Mouse (Mus musculus): Measurements from ENCODE around the gene Cdkn2b. TPM values are rescaled to one million over a fixed set of nuclear protein-coding genes. Genes with fewer than 3 reads are reported as not detected.

Cdkn2b gene
- polyA plus RNA-seq, 1 experiment from 2014 or later, result 1.7 TPM

DNA sequence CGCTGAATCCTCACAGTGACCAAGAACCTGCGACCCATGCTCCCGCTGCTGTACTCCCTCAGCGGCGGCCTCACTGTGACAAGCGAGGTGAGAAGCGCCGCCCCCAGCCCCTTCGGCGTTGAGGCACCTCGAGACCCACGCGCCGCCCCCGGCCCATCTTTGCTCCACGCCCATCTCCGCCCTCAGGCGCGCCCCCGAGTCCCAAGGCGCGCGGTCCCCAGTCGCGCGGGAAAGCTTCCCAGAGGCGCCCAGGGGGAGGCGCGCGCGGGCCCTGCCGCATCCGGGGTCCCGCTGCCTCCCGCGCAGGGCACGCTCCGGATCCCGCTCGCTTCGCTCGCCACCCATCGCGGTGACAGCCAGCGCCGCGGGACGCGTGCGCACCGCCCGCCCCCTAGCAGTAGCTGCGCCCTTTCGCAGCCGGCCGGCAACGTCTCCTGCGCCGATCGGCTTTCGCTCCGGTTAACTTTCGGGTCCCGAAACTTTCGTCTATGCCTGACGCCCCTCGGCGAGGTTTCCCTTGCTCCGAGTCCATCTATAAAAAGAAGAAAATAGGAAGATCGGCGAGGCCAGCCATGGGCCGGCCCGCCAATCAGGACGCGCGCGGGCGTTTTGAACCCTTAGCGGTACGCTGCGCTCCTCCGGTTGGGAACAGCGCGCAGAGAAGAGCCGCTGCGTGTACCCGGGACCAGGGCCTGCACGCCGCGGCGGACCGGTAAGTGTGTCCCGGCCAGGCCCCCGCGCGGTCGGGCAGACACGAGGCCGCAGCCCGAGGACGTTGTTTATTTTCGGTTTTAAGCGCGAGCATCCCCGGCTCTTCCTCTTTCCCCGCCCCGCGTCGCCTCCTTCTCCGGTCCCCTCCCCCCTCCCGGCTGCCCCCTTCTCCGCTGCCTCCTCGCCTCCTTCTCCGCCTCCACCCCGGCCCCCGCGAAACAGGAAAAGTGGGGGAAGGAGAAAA lies 16.1 kb downstream of the Cdkn2b start, which contains the start of gene Cdkn2a:
Gene Cdkn2a (minus strand): TSS at position 168 of the 955 bp plus-strand sequence.
- WGBS, result under 1% methylated on average over 102 of the region's 117 CpGs
- no peak within 1 kb of the TSS for H3K27ac ChIP-seq (ENCODE audit: low read depth, low read length)
- ATAC-seq, result peak; percentile 89
- peaks cover 14% of the 10 kb centered on the region for H3K4me1 ChIP-seq (ENCODE audit: control insufficient read depth, insufficient read depth, low read depth, low read length)
- peaks cover 78% of the 10 kb centered on the region for H3K27me3 ChIP-seq (replicated peaks; ENCODE audit: control insufficient read depth, insufficient read depth, low read length)
- H3K4me2 ChIP-seq (ENCODE audit: low read length), result peak within 1 kb of the TSS; percentile 98
- peak within 1 kb of the TSS; percentile 55 for H3K9ac ChIP-seq (ENCODE audit: low read depth, low read length)
- H3K36me3 ChIP-seq (ENCODE audit: control insufficient read depth, insufficient read depth, low read length), result no peaks in the 10 kb centered on the region
- H3K9me3 ChIP-seq (ENCODE audit: control insufficient read depth, low read length), result no peaks in the 10 kb centered on the region
- peak within 1 kb of the TSS; percentile 60 for H3K4me3 ChIP-seq (ENCODE audit: low read length)

DNA sequence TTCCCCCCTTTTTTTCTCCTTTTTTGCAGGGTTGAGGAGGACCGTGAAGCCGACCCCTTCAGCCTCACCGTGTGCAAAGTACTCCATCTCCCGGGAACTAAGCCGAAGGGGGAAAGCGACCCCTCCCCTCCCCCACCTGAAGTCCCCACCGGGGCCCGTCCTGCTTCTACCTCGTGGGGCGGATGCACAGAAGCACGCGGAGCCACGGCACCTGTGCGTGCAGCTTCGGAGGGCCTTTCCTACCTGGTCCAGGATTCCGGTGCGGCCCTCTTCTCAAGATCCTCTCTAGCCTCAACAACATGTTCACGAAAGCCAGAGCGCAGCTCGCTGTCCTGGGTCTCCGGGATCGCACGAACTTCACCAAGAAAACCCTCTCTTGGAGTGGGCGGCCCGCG lies 16.8 kb downstream of the Cdkn2b start:
- Histone ChIP-seq H3K4me1 (ENCODE audit: control insufficient read depth, insufficient read depth, low read depth, low read length) (peaks cover 14% of the 10 kb centered on the region), H3K4me3 (ENCODE audit: low read length) (peak overlapping the region; percentile 60), H3K4me2 (ENCODE audit: low read length) (peak overlapping the region; percentile 98), H3K27ac (ENCODE audit: low read depth, low read length) (no peak overlapping the region), H3K9me3 (ENCODE audit: control insufficient read depth, low read length) (no peaks in the 10 kb centered on the region), H3K27me3 (replicated peaks; ENCODE audit: control insufficient read depth, insufficient read depth, low read length) (peaks cover 80% of the 10 kb centered on the region), H3K36me3 (ENCODE audit: control insufficient read depth, insufficient read depth, low read length) (no peaks in the 10 kb centered on the region), H3K9ac (ENCODE audit: low read depth, low read length) (no peak overlapping the region; the same call in 1 of the 2 replicates)
- WGBS, result 1% methylated on average over 24 of the region's 26 CpGs
- no peak; the same call in 1 of the 2 replicates for ATAC-seq

DNA sequence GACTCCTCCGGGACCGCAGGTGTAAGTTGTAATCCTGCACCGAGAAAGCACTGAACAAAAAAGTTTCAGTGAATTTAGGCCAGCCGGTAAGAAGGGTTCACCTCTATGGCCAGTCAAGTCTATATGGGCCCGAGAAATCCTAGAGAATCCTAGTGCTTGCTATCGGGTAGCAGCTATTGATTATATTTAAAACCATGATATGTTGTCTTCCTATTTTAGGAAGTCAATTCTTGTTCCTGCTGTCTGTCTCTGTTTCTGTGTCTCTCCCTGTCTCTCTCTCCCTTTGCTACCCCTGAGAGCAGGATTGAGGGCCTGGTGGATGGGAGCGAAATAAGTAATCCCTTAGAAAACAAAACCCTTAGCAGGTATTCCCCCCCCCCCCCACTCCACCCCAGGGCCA lies 17.3 kb downstream of the Cdkn2b start:
- Histone ChIP-seq H3K36me3 (ENCODE audit: control insufficient read depth, insufficient read depth, low read length) (no peaks in the 10 kb centered on the region), H3K4me2 (ENCODE audit: low read length) (no peak overlapping the region), H3K27ac (ENCODE audit: low read depth, low read length) (no peak overlapping the region), H3K9ac (ENCODE audit: low read depth, low read length) (no peak overlapping the region), H3K27me3 (replicated peaks; ENCODE audit: control insufficient read depth, insufficient read depth, low read length) (peaks cover 84% of the 10 kb centered on the region), H3K4me3 (ENCODE audit: low read length) (no peak overlapping the region), H3K4me1 (ENCODE audit: control insufficient read depth, insufficient read depth, low read depth, low read length) (peaks cover 14% of the 10 kb centered on the region), H3K9me3 (ENCODE audit: control insufficient read depth, low read length) (no peaks in the 10 kb centered on the region)
- no peak for ATAC-seq
- 10% methylated on average over 7 of the region's 7 CpGs for WGBS

DNA sequence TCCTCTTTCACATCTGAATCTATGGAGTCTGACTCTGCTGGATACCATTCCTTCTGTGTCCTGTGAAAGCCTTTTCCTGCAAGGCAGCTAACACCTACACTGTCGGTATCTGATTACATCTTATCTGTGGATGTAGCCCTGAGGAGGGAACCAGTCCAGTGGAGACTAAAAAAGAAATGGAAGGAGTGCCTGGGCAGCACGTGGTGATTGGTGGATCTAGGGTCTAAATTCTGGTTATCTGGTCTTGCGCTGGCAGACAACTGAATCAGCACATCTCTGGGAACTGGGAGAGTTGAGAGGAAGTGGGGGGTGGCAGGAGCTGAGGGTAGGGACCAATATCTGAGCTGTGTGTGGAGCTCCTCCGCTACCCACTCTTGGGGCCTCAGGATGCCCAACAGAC lies 21.8 kb downstream of the Cdkn2b start:
- WGBS, result 3% methylated on average over 4 of the region's 4 CpGs
- no peak overlapping the region for H3K27ac ChIP-seq (ENCODE audit: low read depth, low read length)
- ATAC-seq, result no peak

DNA sequence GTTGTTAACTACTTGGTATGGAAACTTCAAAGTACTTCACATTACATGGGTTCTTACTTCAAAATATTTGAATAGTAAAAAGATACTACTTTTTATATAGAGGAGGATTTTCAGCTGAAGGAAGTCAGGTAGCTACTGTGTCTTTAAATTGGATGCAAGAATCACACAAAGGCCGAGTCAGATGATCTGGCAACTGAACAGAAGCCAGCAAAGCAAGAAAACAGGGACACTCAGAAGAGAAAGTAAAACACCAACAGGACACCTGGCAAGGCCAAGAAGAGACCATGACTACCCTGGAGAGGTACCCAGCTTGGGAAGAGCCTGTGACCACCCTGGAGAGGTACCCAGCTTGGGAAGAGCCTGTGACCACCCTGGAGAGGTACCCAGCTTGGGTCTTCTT lies 24.3 kb downstream of the Cdkn2b start:
- WGBS, result 4% methylated on average over 1 of the region's 1 CpGs
- H3K4me2 ChIP-seq (ENCODE audit: low read length), result no peak overlapping the region
- no peak overlapping the region for H3K27ac ChIP-seq (ENCODE audit: low read depth, low read length)
- no peaks in the 10 kb centered on the region for H3K4me1 ChIP-seq (ENCODE audit: control insufficient read depth, insufficient read depth, low read depth, low read length)
- peaks cover 74% of the 10 kb centered on the region for H3K27me3 ChIP-seq (replicated peaks; ENCODE audit: control insufficient read depth, insufficient read depth, low read length)
- H3K9ac ChIP-seq (ENCODE audit: low read depth, low read length), result no peak overlapping the region
- no peak for ATAC-seq
- no peaks in the 10 kb centered on the region for H3K9me3 ChIP-seq (ENCODE audit: control insufficient read depth, low read length)
- H3K36me3 ChIP-seq (ENCODE audit: control insufficient read depth, insufficient read depth, low read length), result no peaks in the 10 kb centered on the region
- no peak overlapping the region for H3K4me3 ChIP-seq (ENCODE audit: low read length)

More for the DNA sequence above, 21.8 kb downstream of the Cdkn2b start:
- no peak overlapping the region for H3K4me2 ChIP-seq (ENCODE audit: low read length)
- no peak overlapping the region for H3K9ac ChIP-seq (ENCODE audit: low read depth, low read length)
- no peak overlapping the region for H3K4me3 ChIP-seq (ENCODE audit: low read length)
- peaks cover under 1% of the 10 kb centered on the region for H3K4me1 ChIP-seq (ENCODE audit: control insufficient read depth, insufficient read depth, low read depth, low read length)
- H3K36me3 ChIP-seq (ENCODE audit: control insufficient read depth, insufficient read depth, low read length), result no peaks in the 10 kb centered on the region
- peaks cover 71% of the 10 kb centered on the region for H3K27me3 ChIP-seq (replicated peaks; ENCODE audit: control insufficient read depth, insufficient read depth, low read length)
- no peaks in the 10 kb centered on the region for H3K9me3 ChIP-seq (ENCODE audit: control insufficient read depth, low read length)

DNA sequence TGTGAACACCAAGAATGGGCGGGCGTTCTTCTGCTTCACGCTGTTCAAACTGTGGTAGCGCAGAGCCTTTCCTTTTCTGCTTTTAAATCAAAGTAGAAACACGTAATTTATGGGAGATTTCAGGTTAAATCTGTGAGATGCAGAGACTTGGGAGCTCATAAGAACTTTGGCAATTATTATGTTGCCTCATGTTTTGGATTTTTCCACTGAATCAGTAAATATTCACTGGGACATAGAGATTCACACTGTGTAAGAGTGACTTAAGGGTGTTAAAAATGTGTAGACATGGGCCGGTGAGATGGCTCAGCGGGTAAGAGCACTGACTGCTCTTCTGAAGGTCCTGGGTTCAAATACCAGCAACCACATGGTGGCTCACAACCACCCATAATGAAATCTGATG lies 25.2 kb downstream of the Cdkn2b start:
- no peak overlapping the region for H3K27ac ChIP-seq (ENCODE audit: low read depth, low read length)
- H3K9ac ChIP-seq (ENCODE audit: low read depth, low read length), result no peak overlapping the region
- no peaks in the 10 kb centered on the region for H3K36me3 ChIP-seq (ENCODE audit: control insufficient read depth, insufficient read depth, low read length)
- H3K27me3 ChIP-seq (replicated peaks; ENCODE audit: control insufficient read depth, insufficient read depth, low read length), result peaks cover 72% of the 10 kb centered on the region
- H3K4me1 ChIP-seq (ENCODE audit: control insufficient read depth, insufficient read depth, low read depth, low read length), result no peaks in the 10 kb centered on the region
- no peak overlapping the region for H3K4me3 ChIP-seq (ENCODE audit: low read length)
- WGBS, result 25% methylated on average over 7 of the region's 7 CpGs
- H3K9me3 ChIP-seq (ENCODE audit: control insufficient read depth, low read length), result no peaks in the 10 kb centered on the region
- no peak for ATAC-seq
- no peak overlapping the region for H3K4me2 ChIP-seq (ENCODE audit: low read length)

DNA sequence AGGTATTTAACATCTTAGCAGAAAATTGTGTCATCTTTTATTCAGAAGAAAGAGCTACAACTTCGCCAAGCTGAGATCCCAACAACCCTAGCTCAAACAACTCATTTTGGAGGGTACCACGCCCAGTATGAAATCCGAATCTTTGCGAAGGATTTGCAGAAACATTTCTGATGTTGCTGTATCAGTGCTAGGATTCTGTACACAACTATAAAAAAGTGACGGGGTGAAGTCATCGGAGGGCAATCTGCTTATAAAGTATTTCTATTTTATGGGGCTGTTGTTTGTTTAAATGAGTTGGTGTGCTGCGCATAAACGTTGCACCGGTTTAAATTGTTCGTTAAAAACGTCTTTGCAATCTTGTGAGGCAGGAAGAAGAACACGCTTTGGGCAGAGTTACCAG lies 28.2 kb downstream of the Cdkn2b start:
- Histone ChIP-seq H3K9me3 (ENCODE audit: control insufficient read depth, low read length) (no peaks in the 10 kb centered on the region), H3K4me3 (ENCODE audit: low read length) (no peak overlapping the region), H3K27me3 (replicated peaks; ENCODE audit: control insufficient read depth, insufficient read depth, low read length) (peaks cover 71% of the 10 kb centered on the region), H3K4me2 (ENCODE audit: low read length) (no peak overlapping the region), H3K27ac (ENCODE audit: low read depth, low read length) (no peak overlapping the region), H3K4me1 (ENCODE audit: control insufficient read depth, insufficient read depth, low read depth, low read length) (no peaks in the 10 kb centered on the region), H3K9ac (ENCODE audit: low read depth, low read length) (no peak overlapping the region), H3K36me3 (ENCODE audit: control insufficient read depth, insufficient read depth, low read length) (no peaks in the 10 kb centered on the region)
- under 1% methylated on average over 12 of the region's 12 CpGs for WGBS
- no peak for ATAC-seq

DNA sequence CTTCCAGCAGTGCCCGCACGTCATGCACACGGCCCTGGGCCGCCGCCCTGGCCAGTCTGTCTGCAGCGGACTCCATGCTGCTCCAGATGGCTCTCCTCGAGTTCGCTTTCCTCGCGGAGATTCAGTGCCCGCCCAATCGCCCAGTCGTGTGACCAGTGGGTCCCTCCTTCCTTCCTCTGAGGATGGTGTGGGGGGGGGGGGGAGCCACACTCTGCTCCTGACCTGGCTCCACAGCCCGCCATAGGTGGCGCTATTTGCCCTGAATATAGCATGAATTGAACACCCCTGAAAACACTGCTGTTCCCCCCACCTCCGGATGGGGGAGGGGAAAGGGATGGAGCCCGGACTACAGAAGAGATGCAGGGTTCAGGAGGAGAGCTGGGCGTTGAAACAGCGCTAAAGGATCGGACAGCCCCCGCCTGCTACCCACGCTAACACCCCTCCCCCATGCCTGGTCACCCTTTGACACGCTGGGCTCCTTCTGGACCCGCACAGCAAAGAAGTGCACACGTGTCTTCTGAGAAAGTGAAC lies 28.7 kb downstream of the Cdkn2b start:
- Histone ChIP-seq H3K9me3 (ENCODE audit: control insufficient read depth, low read length) (no peaks in the 10 kb centered on the region), H3K4me1 (ENCODE audit: control insufficient read depth, insufficient read depth, low read depth, low read length) (no peaks in the 10 kb centered on the region), H3K4me2 (ENCODE audit: low read length) (no peak overlapping the region; the same call in 1 of the 2 replicates), H3K9ac (ENCODE audit: low read depth, low read length) (no peak overlapping the region), H3K27ac (ENCODE audit: low read depth, low read length) (no peak overlapping the region), H3K27me3 (replicated peaks; ENCODE audit: control insufficient read depth, insufficient read depth, low read length) (peaks cover 72% of the 10 kb centered on the region), H3K4me3 (ENCODE audit: low read length) (no peak overlapping the region), H3K36me3 (ENCODE audit: control insufficient read depth, insufficient read depth, low read length) (no peaks in the 10 kb centered on the region)
- WGBS, result under 1% methylated on average over 24 of the region's 25 CpGs
- peak; percentile 52 for ATAC-seq

DNA sequence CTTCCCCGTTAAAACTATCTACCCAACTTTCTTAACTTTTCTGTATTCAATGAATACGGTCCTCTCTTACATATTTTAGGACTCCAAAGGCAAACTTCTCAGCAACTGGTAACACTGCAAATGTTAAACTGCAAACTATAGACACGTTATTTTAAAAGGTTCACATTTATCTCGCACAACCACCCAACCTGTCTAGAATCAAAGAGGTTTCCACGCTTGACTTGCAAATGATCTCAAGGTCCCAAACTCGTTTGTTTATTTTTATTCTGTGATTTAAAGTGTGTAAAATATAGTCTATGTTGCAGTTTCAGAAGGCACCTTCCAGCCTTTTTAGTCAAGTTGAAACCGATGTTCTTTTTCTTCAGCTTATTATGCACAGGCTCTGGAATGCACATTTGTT lies 29.6 kb downstream of the Cdkn2b start:
- Histone ChIP-seq H3K9ac (ENCODE audit: low read depth, low read length) (no peak overlapping the region), H3K4me2 (ENCODE audit: low read length) (no peak overlapping the region), H3K4me1 (ENCODE audit: control insufficient read depth, insufficient read depth, low read depth, low read length) (no peaks in the 10 kb centered on the region), H3K4me3 (ENCODE audit: low read length) (no peak overlapping the region), H3K36me3 (ENCODE audit: control insufficient read depth, insufficient read depth, low read length) (no peaks in the 10 kb centered on the region), H3K27ac (ENCODE audit: low read depth, low read length) (no peak overlapping the region), H3K27me3 (replicated peaks; ENCODE audit: control insufficient read depth, insufficient read depth, low read length) (peaks cover 73% of the 10 kb centered on the region), H3K9me3 (ENCODE audit: control insufficient read depth, low read length) (no peaks in the 10 kb centered on the region)
- WGBS, result 1% methylated on average over 7 of the region's 7 CpGs
- ATAC-seq, result no peak

Data from hindbrain, embryonic 16.5 days (tissue).